ENCODE assay signal across 9 mouse cellular contexts in the genomic region with DNA sequence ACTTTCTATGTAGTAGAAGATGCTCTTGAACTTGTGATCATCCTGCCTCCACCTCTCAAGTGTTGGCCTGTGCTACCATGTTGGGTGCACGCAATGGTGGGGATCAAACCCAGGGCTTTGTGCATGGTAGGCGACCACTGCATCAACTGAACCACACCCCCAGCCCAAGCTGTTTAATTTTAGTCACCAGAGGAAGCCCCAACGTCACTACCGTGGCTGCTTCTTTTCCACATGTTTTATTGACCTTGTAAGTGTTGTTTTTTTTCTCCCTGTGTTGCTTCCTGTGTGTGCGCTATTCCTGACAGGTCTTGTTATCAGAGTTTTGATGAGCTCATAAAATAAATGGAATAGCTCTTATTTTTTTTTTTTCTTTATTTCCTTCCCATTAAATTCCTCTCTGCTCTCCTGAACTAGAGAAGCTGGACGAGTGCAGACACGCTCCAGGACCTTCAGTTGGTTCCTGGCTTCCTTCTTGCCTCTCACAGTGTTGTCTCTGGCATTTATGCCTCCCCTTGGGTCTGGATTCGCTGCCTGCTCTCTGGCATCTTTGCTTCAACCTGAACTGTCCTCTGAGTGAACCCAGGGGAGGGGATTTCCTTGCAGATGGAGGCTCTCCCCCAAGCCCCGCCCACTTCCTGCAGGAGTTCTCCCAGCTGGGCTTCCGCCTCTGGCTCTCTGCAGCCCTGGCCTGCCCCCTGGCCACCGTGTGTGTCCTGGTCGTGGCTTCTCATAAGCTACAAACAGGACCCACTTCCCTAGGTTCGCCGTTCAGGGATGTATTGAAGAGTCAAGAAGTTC.
A peak's percentile ranks its signal among the peaks of the same experiment; 100 is the strongest.
DNase-seq lines count a peak whose midpoint lies in the region; ATAC-seq and TF ChIP-seq lines count a peak whose summit lies in the region.
"Had no signal": no experiment of that assay in that cellular context is flagged by ENCODE, and none has a peak within 500 bp of the region (broad histone marks: within the 10 kb centered on the region; RNA-seq: fewer than 3 reads in every experiment).

No protein-coding gene starts in this region.

- H3K4me1 ChIP-seq in forebrain, postnatal 0 days (ENCODE audit: insufficient read depth), result no peaks in the 10 kb centered on the region
- H3K4me1 ChIP-seq in forebrain, embryonic 12.5 days, result peaks cover 3% of the 10 kb centered on the region; the same call in 1 of the 2 replicates
- peaks cover 14% of the 10 kb centered on the region for H3K4me1 ChIP-seq in heart, embryonic 13.5 days
- peaks cover 9% of the 10 kb centered on the region for H3K4me1 ChIP-seq in thymus, adult 2 months (replicated peaks; ENCODE audit: control insufficient read depth, insufficient read depth, low read length)

- no peak for ATAC-seq in forebrain, postnatal 0 days
- no peak for ATAC-seq in forebrain, embryonic 12.5 days (ENCODE audit: low FRiP score)
- peak; percentile 98 for ATAC-seq in common myeloid progenitor, adult 5-6 weeks (replicated peaks; ENCODE audit: low read depth, poor library complexity, severe bottlenecking)
- ATAC-seq in heart, embryonic 13.5 days (ENCODE audit: extremely low read depth, insufficient number of reproducible peaks, low FRiP score, low TSS enrichment), result peak; percentile 61; the same call in 1 of the 2 replicates

- H3K4me2 ChIP-seq in forebrain, postnatal 0 days (ENCODE audit: low read depth), result no peak overlapping the region
- H3K4me2 ChIP-seq in forebrain, embryonic 12.5 days, result no peak overlapping the region
- peak overlapping the region; percentile 53 for H3K4me2 ChIP-seq in heart, embryonic 13.5 days

- TF ChIP-seq CTCF in forebrain, postnatal 0 days (IDR thresholded peaks at IDR 0.05; ENCODE audit: low read depth), result 0 out of 2 replicates have a peak, but pooled peaks have one; percentile 14
- TF ChIP-seq CTCF in thymus, adult 2 months (IDR thresholded peaks at IDR 0.05; ENCODE audit: borderline replicate concordance, control insufficient read depth, extremely low read depth, insufficient read depth, low read length, poor library complexity), result no peak

- no peak for DNase-seq in forebrain, postnatal 0 days
- peak; percentile 87 to 89 for DNase-seq in kidney, postnatal 36 days
- DNase-seq in monocyte, adult 2 months (ENCODE audit: low read depth in 1 of 2, low spot score in 2 of 2), result peak; percentile 17 to 34
- DNase-seq in thymus, adult 2 months, result peak; percentile 79
- DNase-seq in right cerebral cortex, adult 18-20 months, result no peak

- WGBS in forebrain, postnatal 0 days, result 55% methylated on average over 14 of the region's 14 CpGs
- 58% methylated on average over 14 of the region's 14 CpGs for WGBS in forebrain, embryonic 12.5 days
- WGBS in heart, embryonic 13.5 days, result 27% methylated on average over 14 of the region's 14 CpGs
- 13% methylated on average over 14 of the region's 14 CpGs for WGBS in thymus, adult 2 months

- no peak overlapping the region for H3K27ac ChIP-seq in forebrain, postnatal 0 days (ENCODE audit: low read depth, low read length)
- H3K27ac ChIP-seq in forebrain, embryonic 12.5 days, result no peak overlapping the region
- peak overlapping the region; percentile 85 for H3K27ac ChIP-seq in heart, embryonic 13.5 days (replicated peaks)
- H3K27ac ChIP-seq in thymus, adult 2 months (ENCODE audit: control insufficient read depth, insufficient read depth, low read length), result no peak overlapping the region

- H3K27me3 ChIP-seq in forebrain, postnatal 0 days (ENCODE audit: insufficient read depth, low read length), result no peaks in the 10 kb centered on the region
- H3K27me3 ChIP-seq in forebrain, embryonic 12.5 days, result no peaks in the 10 kb centered on the region
- no peaks in the 10 kb centered on the region for H3K27me3 ChIP-seq in heart, embryonic 13.5 days (replicated peaks)
- no peaks in the 10 kb centered on the region for H3K27me3 ChIP-seq in thymus, adult 2 months (ENCODE audit: control insufficient read depth, insufficient read depth, low read length)

- no peaks in the 10 kb centered on the region for H3K36me3 ChIP-seq in forebrain, postnatal 0 days (ENCODE audit: insufficient read depth)
- no peaks in the 10 kb centered on the region for H3K36me3 ChIP-seq in forebrain, embryonic 12.5 days (replicated peaks)
- H3K36me3 ChIP-seq in heart, embryonic 13.5 days, result no peaks in the 10 kb centered on the region
- H3K36me3 ChIP-seq in thymus, adult 2 months (ENCODE audit: control insufficient read depth, insufficient read depth, low read length), result no peaks in the 10 kb centered on the region

- H3K9ac ChIP-seq in forebrain, postnatal 0 days, result no peak overlapping the region
- no peak overlapping the region for H3K9ac ChIP-seq in forebrain, embryonic 12.5 days
- no peak overlapping the region for H3K9ac ChIP-seq in heart, embryonic 13.5 days

- no peaks in the 10 kb centered on the region for H3K9me3 ChIP-seq in forebrain, postnatal 0 days (ENCODE audit: low read length)
- 0 out of 2 replicates have a peak, but pooled peaks cover 3% of the 10 kb centered on the region for H3K9me3 ChIP-seq in forebrain, embryonic 12.5 days
- H3K9me3 ChIP-seq in heart, embryonic 13.5 days, result no peaks in the 10 kb centered on the region

- TF ChIP-seq POLR2A in thymus, adult 2 months (IDR thresholded peaks at IDR 0.05; ENCODE audit: control insufficient read depth, extremely low read depth, insufficient read depth, low read length, poor library complexity), result no peak

- H3K4me3 ChIP-seq in forebrain, postnatal 0 days (ENCODE audit: low read depth, low read length), result no peak overlapping the region
- H3K4me3 ChIP-seq in forebrain, embryonic 12.5 days (replicated peaks), result no peak overlapping the region
- H3K4me3 ChIP-seq in heart, embryonic 13.5 days, result no peak overlapping the region
- H3K4me3 ChIP-seq in thymus, adult 2 months (ENCODE audit: control insufficient read depth, insufficient read depth, low read length), result peak overlapping the region; percentile 13
- H3K4me3 ChIP-seq: myocyte had no signal

Comparison
In these comparisons a context has a peak if more than half of its experiments do, and no peak if none do; other contexts are left out.
1. ATAC-seq: peak in common myeloid progenitor, adult 5-6 weeks (single experiment) and heart, embryonic 13.5 days (single experiment); none in forebrain, postnatal 0 days (single experiment) and forebrain, embryonic 12.5 days (single experiment).
2. DNase-seq: peak in kidney, postnatal 36 days (2 of 2), monocyte, adult 2 months (2 of 2) and thymus, adult 2 months (single experiment); none in forebrain, postnatal 0 days (single experiment) and right cerebral cortex, adult 18-20 months (single experiment).